Mouse (Mus musculus): ENCODE data around the gene Adcy1. TPM values are rescaled to one million over a fixed set of nuclear protein-coding genes. Genes with fewer than 3 reads are reported as not detected.

Gene Adcy1
- total RNA-seq, 4 experiments from 2014 or later = 239 to 296 (median 267) TPM

DNA sequence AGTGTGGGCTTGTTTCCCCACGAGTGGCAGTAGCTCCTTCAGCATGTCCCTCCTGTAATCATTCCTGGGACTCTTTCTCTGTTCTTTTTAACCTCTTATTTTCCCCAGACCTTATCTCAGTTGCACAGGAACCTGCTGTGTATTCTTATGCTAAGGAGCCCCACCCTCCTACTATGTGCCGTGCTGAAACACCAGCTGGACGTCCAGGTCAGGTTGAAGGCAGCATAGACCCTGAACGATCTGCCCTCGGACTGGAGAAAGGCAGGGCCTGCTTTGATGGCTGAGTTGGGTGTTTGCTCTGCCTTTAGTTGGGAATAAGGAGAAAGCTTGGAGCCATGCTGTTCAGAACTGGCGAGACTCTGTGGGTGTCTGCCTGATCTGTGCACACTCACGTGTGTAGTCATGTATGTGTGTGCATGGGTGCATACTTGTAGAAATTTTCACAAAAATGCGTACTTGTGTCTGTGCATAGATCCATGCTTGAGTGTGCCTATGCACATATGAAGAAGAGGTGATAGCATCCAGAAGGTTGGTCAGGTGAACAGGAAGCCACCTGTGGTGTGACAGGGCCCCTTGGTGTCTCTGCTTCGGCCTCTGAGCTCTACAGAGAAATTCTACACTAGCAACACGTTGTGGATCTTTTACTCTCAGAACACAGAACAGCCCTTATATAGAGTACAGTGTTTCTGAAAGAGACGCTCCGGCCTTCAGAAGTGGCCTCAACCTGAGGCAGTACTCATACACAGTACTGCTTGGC lies 5.4 kb downstream of the Adcy1 start:
- DNase-seq (ENCODE audit: low spot score in 2 of 2) = no peak

- DNase-seq (ENCODE audit: low spot score in 2 of 2) = no peak
Measured at GRCm38 (mm10) chr11:7069762-7070161, 6.5 kb downstream of the Adcy1 start.

- no peak for DNase-seq (ENCODE audit: low spot score in 2 of 2)
Measured at GRCm38 (mm10) chr11:7071617-7072016, 8.3 kb downstream of the Adcy1 start.

- DNase-seq (ENCODE audit: low spot score in 2 of 2) = no peak
Measured at GRCm38 (mm10) chr11:7073556-7073955, 10.3 kb downstream of the Adcy1 start.

GRCm38 (mm10) chr11:7076510-7076909 lies 13.2 kb downstream of the Adcy1 start:
- DNase-seq (ENCODE audit: low spot score in 2 of 2) = no peak

DNA sequence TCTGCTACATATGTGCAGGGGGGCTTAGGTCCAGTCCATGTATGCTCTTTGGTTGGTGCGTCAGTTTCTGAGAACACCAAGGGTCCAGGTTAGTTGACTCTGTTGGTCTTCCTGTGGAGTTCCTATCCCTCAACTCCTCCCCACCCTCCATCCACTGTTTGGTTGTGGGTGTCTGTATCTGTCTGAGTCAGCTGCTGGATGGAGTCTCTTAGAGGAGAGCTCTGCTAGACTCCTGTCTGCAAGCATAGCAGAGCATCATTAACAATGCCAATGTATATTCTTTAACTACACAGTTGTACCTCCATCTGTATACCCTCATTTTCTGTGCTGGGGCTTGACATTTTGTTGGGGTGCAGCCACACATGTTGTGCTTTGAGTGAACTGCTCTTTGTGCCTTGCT lies 18.6 kb downstream of the Adcy1 start:
- no peak for DNase-seq (ENCODE audit: low spot score in 2 of 2)

GRCm38 (mm10) chr11:7083911-7084310 lies 20.6 kb downstream of the Adcy1 start:
- DNase-seq (ENCODE audit: low spot score in 2 of 2) = no peak

DNA sequence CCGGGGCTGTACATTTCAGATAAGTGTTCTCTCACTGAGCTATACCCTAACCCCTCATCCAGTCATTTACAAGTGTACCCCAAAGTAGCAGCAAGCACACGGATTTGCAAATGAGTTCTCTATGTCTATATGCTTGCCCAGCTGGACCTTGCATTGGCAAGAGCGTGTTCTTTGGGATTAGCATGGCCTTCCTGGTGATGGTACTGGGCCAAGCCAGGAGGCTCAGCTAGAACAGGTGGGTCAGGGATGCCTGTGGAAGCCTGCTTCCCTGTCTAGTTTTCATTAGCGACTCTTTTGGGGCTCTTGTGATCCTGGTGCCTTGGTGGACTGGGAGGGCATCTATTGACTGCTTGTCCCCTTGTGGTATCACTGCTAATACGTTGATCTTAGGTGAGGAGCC lies 21.9 kb downstream of the Adcy1 start:
- no peak for DNase-seq (ENCODE audit: low spot score in 2 of 2)

DNA sequence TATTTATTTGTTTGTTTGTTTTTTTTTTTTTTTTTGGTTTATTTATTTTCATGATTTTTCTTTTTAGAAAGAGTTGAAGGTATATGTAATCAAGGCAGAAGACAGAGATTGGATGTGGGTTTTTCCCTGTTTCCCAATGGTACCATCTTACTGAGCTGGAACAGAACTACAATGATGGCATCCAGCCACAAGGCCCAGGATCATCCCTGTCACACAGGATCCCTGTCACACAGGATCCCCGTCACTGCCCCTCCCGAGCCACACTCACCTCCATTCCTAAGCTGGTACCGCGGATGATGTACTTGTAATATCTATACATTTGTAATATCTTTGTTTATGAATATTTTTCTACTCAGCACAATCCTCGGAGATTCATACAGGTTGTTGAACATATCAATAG lies 27.8 kb downstream of the Adcy1 start:
- no peak for DNase-seq (ENCODE audit: low spot score in 2 of 2)

GRCm38 (mm10) chr11:7094844-7095243 lies 31.6 kb downstream of the Adcy1 start:
- DNase-seq (ENCODE audit: low spot score in 2 of 2) = no peak

DNA sequence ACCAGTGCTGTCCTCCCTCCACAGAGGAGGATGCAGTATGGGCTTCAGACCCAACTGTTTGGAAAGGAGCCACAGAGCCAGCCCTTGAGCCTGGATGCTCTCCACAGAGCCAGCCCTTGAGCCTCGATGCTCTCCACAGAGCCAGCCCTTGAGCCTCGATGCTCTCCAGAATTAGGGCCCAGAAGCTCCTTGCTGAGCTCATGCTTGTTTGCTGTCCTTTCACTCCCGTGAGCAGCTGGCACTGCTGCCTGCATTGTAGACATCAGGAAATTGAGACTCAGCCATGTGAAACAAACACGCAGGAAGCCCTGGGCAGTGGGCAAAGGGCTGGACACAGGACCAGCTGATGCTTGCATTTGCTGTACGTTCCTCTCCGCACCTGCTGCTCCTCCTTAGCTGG lies 38.4 kb downstream of the Adcy1 start:
- no peak for DNase-seq (ENCODE audit: low spot score in 2 of 2)

- no peak for DNase-seq (ENCODE audit: low spot score in 2 of 2)
Measured at GRCm38 (mm10) chr11:7102256-7103194, 39.2 kb downstream of the Adcy1 start.

GRCm38 (mm10) chr11:7105337-7105736 lies 42.0 kb downstream of the Adcy1 start:
- DNase-seq (ENCODE audit: low spot score in 2 of 2) = no peak

DNA sequence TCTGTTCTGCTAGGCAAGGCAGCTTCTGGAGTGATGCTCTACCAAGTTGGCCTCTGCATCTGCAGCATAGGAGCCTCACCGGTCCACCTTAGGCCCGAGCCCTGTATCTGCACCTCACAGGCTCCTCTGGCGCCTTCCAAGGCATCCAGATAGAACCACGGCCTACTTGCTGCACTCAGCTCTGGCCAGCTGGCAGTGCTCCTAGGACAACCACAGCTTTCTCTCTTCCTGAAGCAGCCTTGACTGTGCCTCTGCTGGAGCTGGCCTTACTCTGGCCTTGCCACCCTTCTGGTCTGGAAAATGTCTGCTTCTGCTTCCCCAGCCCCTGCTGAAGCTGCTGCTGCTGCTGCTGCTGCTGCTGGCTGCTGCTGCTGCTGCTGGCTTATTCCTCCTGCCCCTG lies 45.8 kb downstream of the Adcy1 start:
- DNase-seq (ENCODE audit: low spot score in 2 of 2) = no peak

DNA sequence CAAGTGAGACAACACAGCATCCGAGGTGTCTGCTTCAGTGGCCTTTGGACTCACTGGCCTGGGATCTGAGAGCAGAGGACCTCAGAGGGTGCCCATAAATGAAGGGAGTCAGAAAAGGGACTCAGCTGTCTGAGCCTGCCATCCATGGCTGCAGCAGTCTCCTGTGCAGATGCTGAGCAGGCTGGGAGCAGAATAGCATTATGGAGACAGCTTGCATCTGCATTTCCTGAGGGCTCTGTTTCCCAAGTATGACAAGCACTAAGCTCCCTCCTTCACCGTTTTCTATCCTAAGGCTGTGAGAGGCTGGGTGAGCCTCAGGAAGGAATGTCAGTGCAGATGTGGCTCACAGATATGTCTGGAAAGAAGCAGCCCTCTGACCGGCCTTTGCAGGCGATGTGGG lies 49.8 kb downstream of the Adcy1 start:
- no peak for DNase-seq (ENCODE audit: low spot score in 2 of 2)

DNA sequence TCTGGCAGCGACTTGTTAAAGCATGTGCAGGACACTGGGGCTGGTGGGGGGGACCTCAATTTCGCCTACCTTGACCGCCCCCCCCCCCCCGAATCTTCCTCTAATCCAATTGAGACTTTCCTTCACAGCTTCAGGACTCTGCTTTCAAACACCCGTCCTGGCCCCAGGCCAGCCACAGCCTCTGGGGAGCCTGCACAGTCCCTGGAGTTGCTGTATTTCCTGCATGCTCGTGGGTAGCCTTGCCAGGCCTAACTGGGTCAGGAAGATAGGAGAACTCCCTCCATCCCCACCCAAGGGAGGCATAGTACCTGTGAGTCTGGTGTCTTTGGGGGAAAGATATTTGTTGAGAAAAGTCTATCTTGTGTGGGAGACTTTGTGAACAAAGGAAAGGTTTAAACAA lies 50.4 kb downstream of the Adcy1 start:
- no peak for DNase-seq (ENCODE audit: low spot score in 2 of 2)

GRCm38 (mm10) chr11:7114312-7114711 lies 51.0 kb downstream of the Adcy1 start:
- no peak for DNase-seq (ENCODE audit: low spot score in 2 of 2)

GRCm38 (mm10) chr11:7116647-7117046 lies 53.4 kb downstream of the Adcy1 start:
- no peak for DNase-seq (ENCODE audit: low spot score in 2 of 2)

GRCm38 (mm10) chr11:7129319-7130051 lies 66.2 kb downstream of the Adcy1 start:
- DNase-seq (ENCODE audit: low spot score in 2 of 2) = no peak

DNA sequence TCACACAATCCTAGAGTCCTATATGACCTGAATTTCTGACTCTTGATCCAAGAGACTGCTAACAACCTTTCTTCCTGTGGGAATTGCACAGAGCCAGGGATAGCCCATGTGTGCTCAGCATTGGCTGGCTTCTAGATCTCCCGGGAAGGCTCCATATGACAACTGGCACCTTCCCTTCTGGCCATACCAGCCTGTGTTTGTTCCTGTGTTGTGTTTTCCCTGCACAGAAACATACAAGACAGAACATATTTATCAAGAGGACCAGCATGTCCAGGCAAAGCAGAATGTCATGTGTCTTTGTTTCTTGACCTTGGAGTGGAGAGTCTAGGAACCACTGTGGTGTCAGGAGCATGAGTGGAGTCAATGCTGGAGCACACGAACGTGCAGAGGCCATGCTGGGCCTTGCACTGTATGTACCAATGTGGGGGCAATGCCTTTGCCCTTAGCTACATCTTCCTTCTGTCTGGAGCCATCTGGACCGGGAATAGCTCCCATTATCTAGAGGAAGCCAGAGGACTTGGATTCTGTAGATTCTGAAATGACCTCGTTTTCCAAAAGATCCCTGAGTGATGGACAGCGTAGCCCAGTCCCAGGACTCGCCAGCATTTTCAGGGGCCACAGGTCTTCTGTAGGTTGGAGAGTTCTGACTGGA lies 69.6 kb downstream of the Adcy1 start:
- no peak for DNase-seq (ENCODE audit: low spot score in 2 of 2)

GRCm38 (mm10) chr11:7133736-7134135 lies 70.4 kb downstream of the Adcy1 start:
- DNase-seq (ENCODE audit: low spot score in 2 of 2) = no peak

Measured in left cerebral cortex, adult 8-10 months (tissue).